Comparison of ENCODE assay signal across 7 mouse cellular contexts in the genomic region with DNA sequence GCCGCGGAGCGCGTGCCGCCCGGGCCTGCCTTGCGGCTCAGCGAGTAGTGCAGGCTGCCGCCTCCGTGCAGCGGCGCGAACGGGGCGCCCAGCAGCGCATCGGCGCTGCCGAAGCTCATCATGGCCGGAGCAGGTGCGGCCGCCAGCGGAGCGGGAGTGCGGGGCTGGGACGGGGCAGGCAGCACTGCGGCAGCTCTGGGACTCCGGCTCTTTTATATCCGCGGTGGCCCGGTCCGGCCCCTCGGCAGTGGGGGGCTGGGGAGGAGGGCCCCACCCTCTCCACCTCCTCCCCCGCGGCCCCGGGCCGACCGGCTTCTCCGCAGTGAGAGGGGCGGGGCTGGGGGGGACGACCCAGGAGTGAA. TPM values are rescaled to one million over a fixed set of nuclear protein-coding genes. Genes with fewer than 3 reads are reported as not detected.
DNase-seq lines count a peak whose midpoint lies in the region; ATAC-seq and TF ChIP-seq lines count a peak whose summit lies in the region.

A gene (minus strand): TSS at position 252 of the 362 bp plus-strand sequence.

- intact Hi-C loops in left cerebral cortex, postnatal 14 days (cut with DNase I), result no loop called here

- H3K36me3 ChIP-seq in embryonic facial prominence, embryonic 15.5 days, result no peaks in the 10 kb centered on the region
- H3K36me3 ChIP-seq in neural tube, embryonic 13.5 days, result no peaks in the 10 kb centered on the region

- no peak for TF ChIP-seq POLR2A in bone marrow macrophage, adult 2 months (IDR thresholded peaks at IDR 0.05; ENCODE audit: borderline replicate concordance, low read depth, low read length)

- no peaks in the 10 kb centered on the region for H3K4me1 ChIP-seq in bone marrow macrophage, adult 2 months (ENCODE audit: control insufficient read depth, insufficient read depth, low read length)
- peaks cover 26% of the 10 kb centered on the region for H3K4me1 ChIP-seq in embryonic facial prominence, embryonic 15.5 days
- peaks cover 43% of the 10 kb centered on the region for H3K4me1 ChIP-seq in neural tube, embryonic 13.5 days (replicated peaks)

- H3K9me3 ChIP-seq in embryonic facial prominence, embryonic 15.5 days (replicated peaks), result no peaks in the 10 kb centered on the region
- H3K9me3 ChIP-seq in neural tube, embryonic 13.5 days, result no peaks in the 10 kb centered on the region

- peak within 1 kb of the TSS; percentile 96 for H3K4me2 ChIP-seq in embryonic facial prominence, embryonic 15.5 days (replicated peaks)
- H3K4me2 ChIP-seq in neural tube, embryonic 13.5 days, result peak within 1 kb of the TSS; percentile 77

- peaks cover 81% of the 10 kb centered on the region for H3K27me3 ChIP-seq in embryonic facial prominence, embryonic 15.5 days
- peaks cover 94% of the 10 kb centered on the region for H3K27me3 ChIP-seq in neural tube, embryonic 13.5 days

- no peak within 1 kb of the TSS for H3K27ac ChIP-seq in bone marrow macrophage, adult 2 months (ENCODE audit: insufficient read depth, low read depth, low read length)
- H3K27ac ChIP-seq in embryonic facial prominence, embryonic 15.5 days (replicated peaks), result no peak within 1 kb of the TSS
- peak within 1 kb of the TSS; percentile 93 for H3K27ac ChIP-seq in neural tube, embryonic 13.5 days (replicated peaks)

- no peak for TF ChIP-seq CTCF in bone marrow macrophage, adult 2 months (IDR thresholded peaks at IDR 0.05; ENCODE audit: low read depth, low read length)

- H3K9ac ChIP-seq in embryonic facial prominence, embryonic 15.5 days, result no peak within 1 kb of the TSS
- peak within 1 kb of the TSS; percentile 83 for H3K9ac ChIP-seq in neural tube, embryonic 13.5 days

- DNase-seq in layer of hippocampus, adult 8-10 months (ENCODE audit: low spot score in 2 of 2), result no peak
- DNase-seq in layer of hippocampus, adult 9-10 months (ENCODE audit: low spot score), result no peak
- DNase-seq in left cerebral cortex, postnatal 14 days (ENCODE audit: low spot score in 2 of 2), result peak in 1 of 2 experiments; percentile 23
- no peak for DNase-seq in c-Kit-positive CD71-positive TER-119-positive erythroid progenitor cells, embryonic 14.5 days (ENCODE audit: low spot score)

- ATAC-seq in embryonic facial prominence, embryonic 15.5 days (ENCODE audit: insufficient number of reproducible peaks, low FRiP score, low TSS enrichment, low read depth), result no peak
- ATAC-seq in neural tube, embryonic 13.5 days (ENCODE audit: low read depth), result peak; percentile 41

- under 1% methylated on average over 39 of the region's 41 CpGs for WGBS in embryonic facial prominence, embryonic 15.5 days
- under 1% methylated on average over 28 of the region's 41 CpGs for WGBS in neural tube, embryonic 13.5 days

- peak within 1 kb of the TSS; percentile 57 for H3K4me3 ChIP-seq in bone marrow macrophage, adult 2 months (ENCODE audit: insufficient read depth, low read length)
- H3K4me3 ChIP-seq in embryonic facial prominence, embryonic 15.5 days (replicated peaks), result peak within 1 kb of the TSS; percentile 55
- peak within 1 kb of the TSS; percentile 67 for H3K4me3 ChIP-seq in neural tube, embryonic 13.5 days

RNA-seq across cellular contexts. Expression of the gene that starts here (rescaled TPM):
- total RNA-seq in layer of hippocampus, adult 8-10 months (2022), result 10 to 100 TPM; 42.3 to 45.7 (median 45.6) TPM
- polyA plus RNA-seq in bone marrow macrophage, adult 2 months (2012; ENCODE audit: insufficient read depth, insufficient read length, missing spikeins), result not detected in 2 replicates
- polyA plus RNA-seq in embryonic facial prominence, embryonic 15.5 days (2015; fragmentation: Nextera tagmentation; extraction: Ambion mirVana), result 0.20 and 0.27 TPM in 2 replicates
- 10 to 100 TPM; 35.5 to 38.2 TPM for total RNA-seq in left cerebral cortex, postnatal 14 days (2021)
- polyA plus RNA-seq in neural tube, embryonic 13.5 days (2015; fragmentation: Nextera tagmentation; extraction: Ambion mirVana), result 8.1 and 8.6 TPM in 2 replicates
